Mouse (Mus musculus): ENCODE results near the gene Tulp3. TPM values are rescaled to one million over a fixed set of nuclear protein-coding genes. Genes with fewer than 3 reads are reported as not detected.
"Not testable (repeated sequence)": the region's sequence is repeated elsewhere in the genome, so short reads cannot be mapped to it uniquely, and the experiment has no call there.

The Tulp3 gene
- polyA plus RNA-seq, 1 experiment = 33.6 TPM

GRCm38 (mm10) chr6:128389185-128389584 lies 33.5 kb upstream of the Tulp3 start:
- H3K27me3 ChIP-seq (replicated peaks; ENCODE audit: control insufficient read depth, insufficient read depth, low read length) = no peaks in the 10 kb centered on the region
- whole genome bisulfite sequencing = 69% methylated on average over 1 of the region's 1 CpGs

GRCm38 (mm10) chr6:128385026-128385425 lies 29.4 kb upstream of the Tulp3 start:
- no peak overlapping the region for H3K27ac ChIP-seq (ENCODE audit: insufficient read depth, low read depth, low read length)
- H3K36me3 ChIP-seq (ENCODE audit: control insufficient read depth, insufficient read depth, low read length) = no peaks in the 10 kb centered on the region
- no peak for DNase-seq
- TF ChIP-seq CTCF (conservative IDR thresholded peaks at IDR 0.05; ENCODE audit: insufficient read depth, insufficient read length, low read depth, low read length) = no peak
- no peak for TF ChIP-seq POLR2A (IDR thresholded peaks at IDR 0.05; ENCODE audit: low read depth, low read length)
- WGBS = 74% methylated on average over 1 of the region's 1 CpGs
- no peaks in the 10 kb centered on the region for H3K4me1 ChIP-seq (ENCODE audit: control insufficient read depth, insufficient read depth, low read length)
- H3K4me3 ChIP-seq (ENCODE audit: insufficient read depth, low read depth, low read length) = no peak overlapping the region
- H3K27me3 ChIP-seq (replicated peaks; ENCODE audit: control insufficient read depth, insufficient read depth, low read length) = no peaks in the 10 kb centered on the region

More at GRCm38 (mm10) chr6:128389185-128389584, 33.5 kb upstream of the Tulp3 start:
- TF ChIP-seq CTCF (conservative IDR thresholded peaks at IDR 0.05; ENCODE audit: insufficient read depth, insufficient read length, low read depth, low read length) (no peak), POLR2A (IDR thresholded peaks at IDR 0.05; ENCODE audit: low read depth, low read length) (no peak)
- no peak for DNase-seq
- Histone ChIP-seq H3K27ac (ENCODE audit: insufficient read depth, low read depth, low read length) (no peak overlapping the region), H3K4me3 (ENCODE audit: insufficient read depth, low read depth, low read length) (no peak overlapping the region), H3K36me3 (ENCODE audit: control insufficient read depth, insufficient read depth, low read length) (no peaks in the 10 kb centered on the region), H3K4me1 (ENCODE audit: control insufficient read depth, insufficient read depth, low read length) (no peaks in the 10 kb centered on the region)

GRCm38 (mm10) chr6:128383752-128384151 lies 28.1 kb upstream of the Tulp3 start:
- Histone ChIP-seq H3K27ac (ENCODE audit: insufficient read depth, low read depth, low read length) (no peak overlapping the region), H3K4me1 (ENCODE audit: control insufficient read depth, insufficient read depth, low read length) (no peaks in the 10 kb centered on the region), H3K4me3 (ENCODE audit: insufficient read depth, low read depth, low read length) (no peak overlapping the region), H3K27me3 (replicated peaks; ENCODE audit: control insufficient read depth, insufficient read depth, low read length) (no peaks in the 10 kb centered on the region), H3K36me3 (ENCODE audit: control insufficient read depth, insufficient read depth, low read length) (no peaks in the 10 kb centered on the region)
- 59% methylated on average over 7 of the region's 7 CpGs for WGBS
- DNase-seq = no peak
- TF ChIP-seq POLR2A (IDR thresholded peaks at IDR 0.05; ENCODE audit: low read depth, low read length) (no peak), CTCF (conservative IDR thresholded peaks at IDR 0.05; ENCODE audit: insufficient read depth, insufficient read length, low read depth, low read length) (no peak)

GRCm38 (mm10) chr6:128381254-128381653 lies 25.6 kb upstream of the Tulp3 start:
- 69% methylated on average over 3 of the region's 3 CpGs for WGBS

GRCm38 (mm10) chr6:128380594-128381167 lies 25.0 kb upstream of the Tulp3 start:
- not testable (repeated sequence) for H3K4me3 ChIP-seq (ENCODE audit: insufficient read depth, low read depth, low read length); H3K36me3 ChIP-seq (ENCODE audit: control insufficient read depth, insufficient read depth, low read length); DNase-seq; H3K27ac ChIP-seq (ENCODE audit: insufficient read depth, low read depth, low read length); H3K27me3 ChIP-seq (replicated peaks; ENCODE audit: control insufficient read depth, insufficient read depth, low read length); H3K4me1 ChIP-seq (ENCODE audit: control insufficient read depth, insufficient read depth, low read length)
- TF ChIP-seq CTCF (conservative IDR thresholded peaks at IDR 0.05; ENCODE audit: insufficient read depth, insufficient read length, low read depth, low read length) = peak; percentile 16; the same call in 1 of the 2 replicates
- 57% methylated on average over 1 of the region's 1 CpGs for WGBS

More at GRCm38 (mm10) chr6:128381254-128381653, 25.6 kb upstream of the Tulp3 start:
- DNase-seq = no peak
- Histone ChIP-seq H3K4me1 (ENCODE audit: control insufficient read depth, insufficient read depth, low read length) (no peaks in the 10 kb centered on the region), H3K27me3 (replicated peaks; ENCODE audit: control insufficient read depth, insufficient read depth, low read length) (no peaks in the 10 kb centered on the region), H3K36me3 (ENCODE audit: control insufficient read depth, insufficient read depth, low read length) (no peaks in the 10 kb centered on the region), H3K27ac (ENCODE audit: insufficient read depth, low read depth, low read length) (no peak overlapping the region), H3K4me3 (ENCODE audit: insufficient read depth, low read depth, low read length) (no peak overlapping the region)
- TF ChIP-seq CTCF (conservative IDR thresholded peaks at IDR 0.05; ENCODE audit: insufficient read depth, insufficient read length, low read depth, low read length) = no peak
- TF ChIP-seq POLR2A (IDR thresholded peaks at IDR 0.05; ENCODE audit: low read depth, low read length) = no peak

- Histone ChIP-seq H3K27me3 (replicated peaks; ENCODE audit: control insufficient read depth, insufficient read depth, low read length) (no peaks in the 10 kb centered on the region), H3K27ac (ENCODE audit: insufficient read depth, low read depth, low read length) (no peak overlapping the region), H3K4me1 (ENCODE audit: control insufficient read depth, insufficient read depth, low read length) (no peaks in the 10 kb centered on the region), H3K36me3 (ENCODE audit: control insufficient read depth, insufficient read depth, low read length) (no peaks in the 10 kb centered on the region), H3K4me3 (ENCODE audit: insufficient read depth, low read depth, low read length) (no peak overlapping the region)
- 82% methylated on average over 16 of the region's 16 CpGs for WGBS
- no peak for TF ChIP-seq POLR2A (IDR thresholded peaks at IDR 0.05; ENCODE audit: low read depth, low read length)
- no peak for DNase-seq
These were observed 24.0 kb upstream of the Tulp3 start for GRCm38 (mm10) chr6:128379636-128380035.

- DNase-seq = no peak
- H3K4me1 ChIP-seq (ENCODE audit: control insufficient read depth, insufficient read depth, low read length) = no peaks in the 10 kb centered on the region
- H3K4me3 ChIP-seq (ENCODE audit: insufficient read depth, low read depth, low read length) = no peak overlapping the region
- no peaks in the 10 kb centered on the region for H3K36me3 ChIP-seq (ENCODE audit: control insufficient read depth, insufficient read depth, low read length)
- H3K27ac ChIP-seq (ENCODE audit: insufficient read depth, low read depth, low read length) = no peak overlapping the region
- 92% methylated on average over 17 of the region's 17 CpGs for WGBS
- TF ChIP-seq POLR2A (IDR thresholded peaks at IDR 0.05; ENCODE audit: low read depth, low read length) = no peak
- TF ChIP-seq CTCF (conservative IDR thresholded peaks at IDR 0.05; ENCODE audit: insufficient read depth, insufficient read length, low read depth, low read length) = no peak
- no peaks in the 10 kb centered on the region for H3K27me3 ChIP-seq (replicated peaks; ENCODE audit: control insufficient read depth, insufficient read depth, low read length)
These were observed 20.9 kb upstream of the Tulp3 start for GRCm38 (mm10) chr6:128376371-128377085.

Measured in kidney, adult 2 months (tissue).